Mouse (Mus musculus) T-helper 17 cell (primary cell): ENCODE measurements around the gene Entpd2.
"Not testable (repeated sequence)": the region's sequence is repeated elsewhere in the genome, so short reads cannot be mapped to it uniquely, and the experiment has no call there.

Experiments
- in situ Hi-C, 2 experiments: fragments of 300-600 bp; cut with MboI, MseI; formaldehyde crosslinking; loops; 1 replicate in 1 of 2; 2 replicates in 1 of 2; pipeline ENCODE4 v1.15.1; 2025; ENCODE audit warnings: high pct_unique_total_duplicates in 2 of 2

Entpd2 gene

GRCm38 (mm10) chr2:25394281-25395221 lies 1.1 kb upstream of the Entpd2 start:
- in situ Hi-C loops: no loop called here

DNA sequence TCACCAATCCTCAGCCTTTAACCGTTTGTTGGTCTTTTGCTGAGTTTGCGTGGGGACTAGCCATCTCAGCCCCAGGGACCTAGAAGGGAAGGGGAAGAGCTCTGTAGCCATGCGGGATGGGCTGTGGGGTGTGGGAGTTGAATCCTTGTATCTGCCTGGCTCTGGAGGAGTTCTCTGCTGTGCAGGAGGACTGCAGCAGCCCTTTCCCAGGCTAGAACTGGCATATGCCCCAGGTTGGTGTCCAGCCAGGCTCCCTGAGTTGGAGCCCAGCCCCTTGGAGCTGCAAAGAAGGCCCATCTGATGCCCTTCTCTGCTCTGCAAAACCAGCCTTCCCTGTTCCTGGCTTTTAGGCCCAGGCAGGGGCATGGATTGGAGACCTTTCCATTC lies 916 bp downstream of the Entpd2 start:
- in situ Hi-C loops: no loop called here

- in situ Hi-C loops: no loop called here
Observed at GRCm38 (mm10) chr2:25397010-25397409, 1.3 kb downstream of the Entpd2 start.

- in situ Hi-C loops: no loop called here
Observed at GRCm38 (mm10) chr2:25398065-25398464, 2.4 kb downstream of the Entpd2 start.

GRCm38 (mm10) chr2:25399051-25399450 lies 3.4 kb downstream of the Entpd2 start, which contains the start of gene Npdc1:
Npdc1 (plus strand) TSS chr2:25399351.
- in situ Hi-C loops: no loop called here

- in situ Hi-C loops: no loop called here
Observed at GRCm38 (mm10) chr2:25400291-25400690, 4.6 kb downstream of the Entpd2 start.

GRCm38 (mm10) chr2:25400764-25401163 lies 5.1 kb downstream of the Entpd2 start:
- in situ Hi-C loops: no loop called here

GRCm38 (mm10) chr2:25402377-25402971 lies 6.8 kb downstream of the Entpd2 start:
- in situ Hi-C loops: no loop called here

DNA sequence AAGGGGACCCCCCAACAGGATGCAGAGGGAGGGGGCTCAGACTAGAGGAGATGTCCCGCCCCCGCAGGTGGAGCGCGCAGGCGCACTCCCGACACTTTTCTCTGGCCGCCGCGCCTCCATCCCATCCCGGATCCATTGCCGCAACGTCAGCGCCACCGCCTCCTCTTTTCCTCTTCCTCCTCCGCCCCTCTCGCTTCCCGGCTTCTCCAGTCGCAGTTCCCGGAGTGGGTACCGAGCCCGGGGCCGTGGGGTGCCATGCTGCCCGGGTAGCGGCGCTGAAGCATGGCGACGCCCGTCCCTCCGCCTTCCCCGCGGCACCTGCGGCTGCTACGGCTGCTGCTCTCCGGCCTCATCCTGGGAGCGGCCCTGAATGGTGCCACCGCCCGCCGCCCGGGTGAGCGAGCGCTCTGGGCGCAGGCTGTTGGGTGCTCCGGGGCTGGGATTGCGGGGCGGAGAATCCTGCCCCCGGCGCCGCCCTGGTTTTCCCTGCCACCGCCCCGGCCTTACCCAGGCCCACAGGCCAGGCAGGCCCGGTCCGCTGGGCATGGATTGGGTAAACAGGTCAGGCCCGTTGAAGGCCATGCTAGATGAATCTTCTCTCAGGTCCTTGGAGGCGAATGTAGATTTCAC lies 7.4 kb downstream of the Entpd2 start:
- in situ Hi-C loops: no loop called here

GRCm38 (mm10) chr2:25403994-25404393 lies 8.3 kb downstream of the Entpd2 start:
- in situ Hi-C loops: no loop called here

DNA sequence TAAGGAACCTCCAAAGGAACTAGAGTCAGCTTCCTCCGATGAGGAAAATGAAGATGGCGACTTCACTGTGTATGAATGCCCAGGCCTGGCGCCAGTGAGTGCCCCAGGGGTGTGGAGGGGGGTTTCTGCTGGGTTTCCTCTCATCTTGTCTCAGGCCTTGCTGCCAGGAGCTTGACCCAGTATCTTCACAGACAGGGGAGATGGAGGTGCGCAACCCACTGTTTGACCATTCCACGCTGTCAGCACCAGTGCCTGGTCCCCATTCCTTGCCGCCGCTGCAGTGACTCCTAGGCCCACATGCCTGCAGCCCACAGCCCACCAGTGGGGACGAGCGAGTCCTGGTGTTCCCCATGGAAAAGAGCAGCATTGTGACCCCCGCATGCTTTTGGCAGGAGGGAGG lies 13.2 kb downstream of the Entpd2 start:
- in situ Hi-C loops: no loop called here

DNA sequence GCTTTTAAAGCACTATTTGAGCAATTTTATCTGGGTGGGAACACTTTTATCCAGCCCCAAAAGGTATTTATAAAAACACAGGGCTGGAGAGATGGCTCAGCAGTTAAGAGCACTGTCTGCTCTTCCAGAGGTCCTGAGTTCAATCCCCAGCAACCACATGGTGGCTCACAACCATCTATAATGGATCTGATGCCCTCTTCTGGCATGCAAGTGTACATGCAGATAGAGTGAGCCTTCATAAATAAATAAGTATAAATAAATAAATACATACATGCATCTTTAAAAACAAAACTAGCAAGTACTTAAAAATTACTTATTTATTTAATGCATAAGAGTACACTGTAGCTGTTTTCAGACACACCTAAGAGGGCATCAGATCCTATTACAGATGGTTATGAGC lies 17.8 kb downstream of the Entpd2 start:
- in situ Hi-C loops: not testable (repeated sequence)

GRCm38 (mm10) chr2:25417426-25417825 lies 21.8 kb downstream of the Entpd2 start:
- in situ Hi-C loops: no loop called here

DNA sequence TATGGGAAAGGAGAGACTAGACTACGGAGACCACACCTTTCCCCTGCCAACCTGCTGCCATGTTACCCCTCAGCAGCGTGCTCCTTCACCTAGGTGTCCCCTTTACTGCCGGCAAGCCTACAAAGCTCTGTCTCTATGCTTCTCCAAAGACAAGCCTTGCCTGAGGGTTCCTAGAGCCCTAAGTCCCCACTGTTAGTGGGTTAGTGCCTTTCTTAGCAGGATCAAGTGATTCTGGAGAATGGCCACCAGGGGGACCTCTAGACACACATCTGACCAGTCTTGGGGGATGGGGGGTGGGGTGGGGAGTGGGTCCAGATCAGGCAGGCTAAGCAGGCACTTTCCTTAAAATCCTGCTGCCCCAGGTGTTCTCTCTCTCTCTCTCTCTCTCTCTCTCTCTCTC lies 26.2 kb downstream of the Entpd2 start:
- in situ Hi-C loops: loop anchor here in 1 of 2 experiments (10.0 kb wide), 1 partner anchor 1333 kb away; no protein-coding TSS in a partner anchor

GRCm38 (mm10) chr2:25422587-25423410 lies 27.1 kb downstream of the Entpd2 start, which contains the start of gene Fut7:
Fut7 (plus strand) TSS chr2:25423267.
- in situ Hi-C loops: loop anchor here in 1 of 2 experiments (10.0 kb wide), 1 partner anchor 1332 kb away; no protein-coding TSS in a partner anchor

- in situ Hi-C loops: loop anchor here in 1 of 2 experiments (10.0 kb wide), 1 partner anchor 1331 kb away; no protein-coding TSS in a partner anchor
Observed at GRCm38 (mm10) chr2:25423626-25424025, 28.0 kb downstream of the Entpd2 start.

DNA sequence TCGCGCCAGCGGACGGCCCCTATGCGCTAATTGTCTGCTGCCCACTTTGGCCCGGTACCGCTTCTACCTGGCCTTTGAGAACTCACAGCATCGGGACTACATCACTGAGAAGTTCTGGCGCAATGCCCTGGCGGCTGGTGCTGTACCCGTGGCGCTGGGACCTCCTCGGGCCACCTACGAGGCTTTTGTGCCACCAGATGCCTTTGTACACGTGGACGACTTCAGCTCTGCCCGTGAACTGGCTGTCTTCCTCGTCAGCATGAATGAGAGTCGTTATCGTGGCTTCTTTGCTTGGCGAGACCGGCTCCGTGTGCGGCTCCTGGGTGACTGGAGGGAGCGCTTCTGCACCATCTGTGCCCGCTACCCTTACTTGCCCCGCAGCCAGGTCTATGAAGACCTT lies 29.8 kb downstream of the Entpd2 start:
- in situ Hi-C loops: loop anchor here in 1 of 2 experiments (10.0 kb wide), 1 partner anchor 1329 kb away; no protein-coding TSS in a partner anchor

- in situ Hi-C loops: loop anchor here in 1 of 2 experiments (10.0 kb wide), 1 partner anchor 1328 kb away; no protein-coding TSS in a partner anchor
Observed at GRCm38 (mm10) chr2:25426721-25427191, 31.1 kb downstream of the Entpd2 start.

DNA sequence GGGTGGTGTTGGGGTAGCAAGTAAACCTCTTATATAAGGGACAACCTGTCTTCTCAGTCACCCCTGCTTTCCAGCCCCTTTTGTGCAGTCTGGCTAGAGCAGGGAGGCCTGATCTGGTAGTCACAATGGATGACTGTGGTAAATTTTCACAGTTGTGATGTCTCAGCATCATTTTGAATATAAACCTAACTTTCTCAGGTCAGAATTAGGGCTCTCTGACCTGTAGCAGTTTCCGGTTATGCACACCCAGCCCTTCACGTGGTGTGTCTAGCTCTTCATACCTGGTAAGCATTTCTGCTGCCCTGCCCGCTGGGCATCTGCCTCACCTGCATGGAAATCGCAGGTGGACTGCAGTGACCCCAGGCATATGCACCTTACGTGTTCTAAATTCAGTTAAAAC lies 31.6 kb downstream of the Entpd2 start:
- in situ Hi-C loops: loop anchor here in 1 of 2 experiments (10.0 kb wide), 1 partner anchor 1328 kb away; no protein-coding TSS in a partner anchor

DNA sequence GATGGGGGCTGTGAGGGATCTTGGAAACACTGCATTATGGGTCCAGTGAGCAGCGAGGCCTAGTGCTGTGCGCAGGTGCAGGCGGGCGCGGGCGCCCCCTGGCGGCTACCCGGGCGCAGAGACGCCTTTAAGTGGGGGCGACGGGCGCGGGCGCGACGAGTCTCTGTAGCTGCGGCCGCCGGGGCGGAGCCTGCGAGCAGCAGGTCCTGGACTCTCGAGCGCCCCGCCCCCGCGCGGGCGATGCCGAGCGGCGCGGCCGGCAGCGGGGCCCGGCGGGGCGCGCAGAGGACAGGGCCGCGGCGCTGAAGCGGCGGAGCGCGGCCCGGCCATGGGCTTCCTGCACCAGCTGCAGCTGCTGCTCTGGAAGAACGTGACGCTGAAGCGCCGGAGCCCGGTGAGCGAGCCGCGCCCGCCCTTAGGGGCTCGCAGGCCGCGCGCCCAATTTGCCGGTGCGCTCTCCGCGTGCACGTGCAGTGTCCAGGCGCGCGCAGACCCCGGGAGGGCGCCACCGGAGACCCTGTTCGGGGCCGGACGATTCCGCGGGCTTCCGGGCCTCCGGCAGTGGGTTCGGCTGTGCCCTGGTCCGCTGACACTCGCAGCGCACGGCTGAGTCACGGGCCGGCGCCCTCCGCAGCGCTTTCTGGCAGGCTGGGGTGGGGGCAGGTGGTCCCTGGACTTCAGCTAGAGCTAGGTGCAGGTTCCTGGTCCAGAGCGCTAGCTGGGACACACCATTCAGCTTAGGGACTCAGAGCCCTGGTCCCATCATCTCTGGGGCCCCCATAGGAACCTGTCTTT lies 33.0 kb downstream of the Entpd2 start, which contains the start of gene Abca2:
Abca2 (plus strand) TSS at position 262 of the 795 bp plus-strand sequence.
- in situ Hi-C loops: loop anchor here in 1 of 2 experiments (10.0 kb wide), 1 partner anchor 1326 kb away; no protein-coding TSS in a partner anchor
